Mouse (Mus musculus) CH12.LX (cell line): ENCODE measurements at regions not wholly inside any gene's neighbourhood (a gene's known extent, or its start where the extent isn't known, plus 50 kb on each side); places are given as distances from the start of the nearest gene placed in this dataset.

Experiments
- DNase-seq: peaks from one replicate; pipeline ENCODE4 v3.0.0-alpha.2; 2013; ENCODE audit errors: extremely low read depth
- H3K27ac ChIP-seq: 2 replicates; pipeline ENCODE4 v1.5.1; 2012; ENCODE audit warnings: low read depth, mild to moderate bottlenecking, control low read depth, moderate library complexity; ENCODE audit not compliant: insufficient read depth
- H3K27me3 ChIP-seq: replicated peaks from 2 replicates; pipeline ENCODE3; 2012; ENCODE audit warnings: inconsistent platforms
- H3K36me3 ChIP-seq, 2 experiments: replicated peaks in 1 of 2; 2 replicates each; pipeline versions ENCODE3 to v1.6.1; 2012; ENCODE audit warnings: inconsistent platforms in 1 of 2, low read length in 1 of 2, mild to moderate bottlenecking in 1 of 2, mixed read lengths in 1 of 2, moderate library complexity in 1 of 2; ENCODE audit not compliant: control insufficient read depth in 1 of 2, insufficient read depth in 1 of 2
- H3K4me1 ChIP-seq, 2 experiments: 2 replicates each; pipeline ENCODE4 v1.6.1; 2012; ENCODE audit warnings: inconsistent platforms in 1 of 2, moderate library complexity in 1 of 2; ENCODE audit not compliant: insufficient read depth in 2 of 2, control insufficient read depth in 1 of 2
- H3K4me2 ChIP-seq: 2 replicates; pipeline ENCODE4 v1.6.1; 2012; ENCODE audit warnings: low read depth, mild to moderate bottlenecking, control low read depth; ENCODE audit not compliant: poor library complexity, insufficient read depth, severe bottlenecking
- H3K4me3 ChIP-seq, 3 experiments: fragments of 150-350 bp in 1 of 3; sonication (generic) in 1 of 3; replicated peaks in 1 of 3; 2 replicates each; pipeline versions ENCODE3 to v1.5.1; 2011 to 2012; ENCODE audit warnings: low read depth in 2 of 3, low read length in 2 of 3, mild to moderate bottlenecking in 2 of 3, moderate library complexity in 2 of 3, control low read depth in 1 of 3, improper control_type of control experiment in 1 of 3, inconsistent platforms in 1 of 3, mixed read lengths in 1 of 3; ENCODE audit not compliant: poor library complexity in 1 of 3
- H3K79me2 ChIP-seq: replicated peaks from 2 replicates; pipeline ENCODE4 v1.6.1; 2012; ENCODE audit warnings: mild to moderate bottlenecking, moderate library complexity; ENCODE audit not compliant: control insufficient read depth, poor library complexity, insufficient read depth, severe bottlenecking; ENCODE audit errors: extremely low read depth
- H3K9ac ChIP-seq: 2 replicates; pipeline ENCODE4 v1.6.1; 2012; ENCODE audit warnings: low read depth, mild to moderate bottlenecking, control low read depth, moderate library complexity; ENCODE audit not compliant: insufficient read depth
- H3K9me3 ChIP-seq: replicated peaks from 2 replicates; pipeline ENCODE3; 2012; ENCODE audit warnings: low read length, inconsistent platforms, mixed read lengths
- BHLHE40 ChIP-seq: IDR thresholded peaks from 2 replicates; pipeline ENCODE4 v1.6.1; 2011; ENCODE audit warnings: mild to moderate bottlenecking, low read depth, low read length, improper control_type of control experiment
- CHD2 ChIP-seq: IDR thresholded peaks from 2 replicates; pipeline ENCODE4 v1.6.1; 2011; ENCODE audit warnings: low read length, improper control_type of control experiment
- E2F4 ChIP-seq: IDR thresholded peaks from 2 replicates; pipeline ENCODE4 v1.6.1; 2011; ENCODE audit warnings: low read depth, low read length, improper control_type of control experiment; ENCODE audit not compliant: insufficient replicate concordance
- NRF1 ChIP-seq: IDR thresholded peaks from 2 replicates; pipeline ENCODE4 v1.6.1; 2014; ENCODE audit warnings: low read depth, mild to moderate bottlenecking, inconsistent platforms, low read length, improper control_type of control experiment, moderate library complexity
- ZNF384 ChIP-seq: IDR thresholded peaks from 2 replicates; pipeline ENCODE4 v1.6.1; 2012; ENCODE audit warnings: low read depth, low read length, improper control_type of control experiment, inconsistent platforms
- dilution Hi-C: fragments of 300-500 bp; cut with MboI; formaldehyde crosslinking; loops from 2 replicates; pipeline ENCODE4 v1.14.3; 2020; ENCODE audit warnings: low sequenced_read_pairs; ENCODE audit not compliant: extremely low pct_unique_long_range_greater_than_20kb, extremely low pct_ligation_motif_present
- in situ Hi-C: fragments of 300-500 bp; cut with MboI; formaldehyde crosslinking; loops from 3 replicates; pipeline ENCODE4 v1.14.3; 2019; ENCODE audit warnings: low sequenced_read_pairs, low pct_ligation_motif_present, low pct_unique_long_range_greater_than_20kb, mixed read lengths

DNA sequence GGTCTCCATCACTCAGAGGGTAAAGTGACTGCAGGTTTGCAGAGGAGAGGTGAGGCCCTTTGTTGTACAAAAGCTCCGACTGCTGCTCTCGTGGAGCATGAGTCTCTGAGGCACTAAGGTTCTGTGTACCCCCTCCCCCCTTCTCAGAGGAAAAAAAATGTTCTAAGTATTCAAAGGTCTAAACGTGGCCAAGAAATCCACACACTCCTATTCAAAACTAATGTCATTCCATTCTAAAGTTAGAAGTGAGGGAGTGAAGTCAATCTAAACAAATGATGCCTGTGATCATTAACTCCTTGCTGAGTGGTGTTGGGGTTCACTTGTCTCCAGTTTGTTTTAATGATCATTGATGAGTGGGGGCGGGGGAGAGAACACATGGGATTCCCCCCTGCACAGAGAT, 150.6 kb downstream of the Auh start:
- no peaks in the 10 kb centered on the region for H3K9me3 ChIP-seq
- in situ Hi-C loops (no loop called here), dilution Hi-C loops (no loop called here)

More for the DNA sequence above, 150.6 kb downstream of the Auh start:
- Histone ChIP-seq H3K4me1 (peaks cover 3 to 17% of the 10 kb centered on the region in 2 experiments; a peak in 3 of 4 replicates), H3K27ac (no peak overlapping the region), H3K4me3 (no peak overlapping the region), H3K36me3 (no peaks in the 10 kb centered on the region), H3K79me2 (no peaks in the 10 kb centered on the region), H3K9ac (no peak overlapping the region), H3K4me2 (no peak overlapping the region), H3K27me3 (no peaks in the 10 kb centered on the region)
- peak; percentile 52 for DNase-seq
- TF ChIP-seq NRF1 (no peak), BHLHE40 (0 out of 2 replicates have a peak, but pooled peaks have one; percentile 13), E2F4 (no peak), ZNF384 (peak; percentile 75), CHD2 (0 out of 2 replicates have a peak, but pooled peaks have one; percentile 48)
